Mouse (Mus musculus) CD4-positive, CD25-positive, alpha-beta regulatory T cell, adult 9 weeks (primary cell): Measurements from ENCODE around the gene Sytl5. TPM values are rescaled to one million over a fixed set of nuclear protein-coding genes. Genes with fewer than 3 reads are reported as not detected.

ENCODE experiments used
- polyA plus RNA-seq: library from polyadenylated mRNA; unstranded; fragments of 100-300 nt; shearing (Covaris generic); gene quantifications from one replicate; pipeline ENCODE4 v1.2.1, GENCODE M21; 2017

Sytl5 gene
- polyA plus RNA-seq: not detected

GRCm38 (mm10) chrX:9885322-9885721, at the start of gene Sytl5:
TSS of gene Sytl5 (plus strand) at chrX:9885622.

GRCm38 (mm10) chrX:9846628-9847027, 38.8 kb upstream of the Sytl5 start, which contains the start of gene Hypm:
TSS of gene Hypm (plus strand) at chrX:9846928.

DNA sequence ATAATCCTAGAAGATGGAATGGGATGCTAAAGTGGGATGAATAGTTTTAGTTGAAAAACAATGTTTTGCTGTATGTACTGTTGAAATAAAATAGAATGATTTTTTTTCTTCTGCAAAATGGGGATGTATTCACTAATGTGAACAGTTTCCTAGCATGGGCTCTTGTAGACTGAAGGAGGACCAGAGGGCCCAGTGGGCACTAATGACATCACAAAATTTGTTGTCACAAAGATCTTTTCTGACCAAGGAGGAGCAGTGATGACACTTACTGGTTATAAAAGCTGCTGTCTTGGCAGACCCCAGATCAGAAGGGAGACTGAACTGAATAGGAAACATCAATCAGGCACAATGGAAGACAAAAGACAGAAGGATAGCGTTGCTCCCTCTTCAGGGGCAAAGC, 36.0 kb upstream of the Sytl5 start, which contains the start of gene H2al3:
Gene H2al3, plus strand, starts transcription at position 301 of the 400 bp plus-strand sequence.

Other genes with a start within 250 kb of the Sytl5 start
- 44.2 TPM for gene Dynlt3, start 222.6 kb upstream of the Sytl5 start, polyA plus RNA-seq
- gene Hypm, start 38.7 kb upstream of the Sytl5 start, polyA plus RNA-seq: not detected
- gene H2al3, start 35.9 kb upstream of the Sytl5 start, polyA plus RNA-seq: not detected
- not detected for gene Srpx, start 232.1 kb downstream of the Sytl5 start, polyA plus RNA-seq